Mouse (Mus musculus) intestine, embryonic 16.5 days (tissue): ENCODE measurements around the gene Fkbp2. TPM values are rescaled to one million over a fixed set of nuclear protein-coding genes. Genes with fewer than 3 reads are reported as not detected.
"Not testable (repeated sequence)": the region's sequence is repeated elsewhere in the genome, so short reads cannot be mapped to it uniquely, and the experiment has no call there.

ENCODE experiments used
- ATAC-seq: fragments of 200-750 bp; cut with Nextera tagmentation; 2 replicates; pipeline ENCODE4 v1.8.0; 2017; ENCODE audit warnings: moderate TSS enrichment, moderate library complexity
- H3K27ac ChIP-seq: fragments of 300-500 bp; sonication (generic); 2 replicates; pipeline ENCODE4 v1.5.1; 2014; ENCODE audit warnings: mild to moderate bottlenecking, low read length
- H3K27me3 ChIP-seq: fragments of 300-500 bp; sonication (generic); replicated peaks from 2 replicates; pipeline ENCODE4 v1.6.1; 2014; ENCODE audit warnings: low read length, control low read depth, mixed read lengths; ENCODE audit not compliant: control insufficient read depth, insufficient read depth
- H3K36me3 ChIP-seq: fragments of 300-500 bp; sonication (generic); 2 replicates; pipeline ENCODE4 v1.6.1; 2014; ENCODE audit warnings: low read length, control low read depth; ENCODE audit not compliant: control insufficient read depth, insufficient read depth
- H3K4me1 ChIP-seq: fragments of 300-500 bp; sonication (generic); 2 replicates; pipeline ENCODE4 v1.6.1; 2014; ENCODE audit warnings: low read length, control low read depth, mixed read lengths; ENCODE audit not compliant: control insufficient read depth, insufficient read depth
- H3K4me2 ChIP-seq: fragments of 300-500 bp; sonication (generic); 2 replicates; pipeline ENCODE4 v1.6.1; 2014; ENCODE audit warnings: low read depth, low read length, control low read depth
- H3K4me3 ChIP-seq: fragments of 300-500 bp; sonication (generic); 2 replicates; pipeline ENCODE4 v1.5.1; 2014; ENCODE audit warnings: mild to moderate bottlenecking, low read length
- H3K9ac ChIP-seq: fragments of 300-500 bp; sonication (generic); 2 replicates; pipeline ENCODE4 v1.6.1; 2014; ENCODE audit warnings: low read depth, low read length
- H3K9me3 ChIP-seq: fragments of 300-500 bp; sonication (generic); 2 replicates; pipeline ENCODE4 v1.6.1; 2016; ENCODE audit warnings: low read length, control low read depth; ENCODE audit not compliant: control insufficient read depth
- WGBS: fragments of 180-500 bp; shearing (Covaris S2); extraction: QIAGEN DNeasy Blood & Tissue Kit; methylation state at CpG from one replicate; pipeline ENCODE4 v1.1.7; 2014; 5-methylcytosine and 5-hydroxymethylcytosine counted together
- polyA plus RNA-seq: library from polyadenylated mRNA; unstranded; fragments of >200 nt; fragmentation: Nextera tagmentation; extraction: Ambion mirVana; gene quantifications from 2 replicates; pipeline ENCODE4 v1.2.1, GENCODE M21; 2015

Fkbp2 gene
- polyA plus RNA-seq, 1 experiment from 2014 or later, result 195 TPM

GRCm38 (mm10) chr19:6993011-6993770 lies 12.9 kb upstream of the Fkbp2 start:
- no peaks in the 10 kb centered on the region for H3K9me3 ChIP-seq
- peak overlapping the region; percentile 83 for H3K4me2 ChIP-seq
- H3K27ac ChIP-seq, result peak overlapping the region; percentile 67
- H3K27me3 ChIP-seq, result no peaks in the 10 kb centered on the region
- 61% methylated on average over 14 of the region's 14 CpGs for WGBS
- H3K4me3 ChIP-seq, result peak overlapping the region; percentile 71
- peaks cover 37% of the 10 kb centered on the region for H3K4me1 ChIP-seq
- peak; percentile 2 for ATAC-seq
- peak overlapping the region; percentile 66 for H3K9ac ChIP-seq
- no peaks in the 10 kb centered on the region; the same call in 1 of the 2 replicates for H3K36me3 ChIP-seq

- peak within 1 kb of the TSS; percentile 83 for H3K4me2 ChIP-seq
- H3K9ac ChIP-seq, result peak within 1 kb of the TSS; percentile 80
- peak within 1 kb of the TSS; percentile 71 for H3K4me3 ChIP-seq
- H3K9me3 ChIP-seq, result no peaks in the 10 kb centered on the region
- H3K27ac ChIP-seq, result peak within 1 kb of the TSS; percentile 67
- H3K4me1 ChIP-seq, result peaks cover 38% of the 10 kb centered on the region
- 1% methylated on average over 37 of the region's 37 CpGs for WGBS
- H3K36me3 ChIP-seq, result no peaks in the 10 kb centered on the region
- H3K27me3 ChIP-seq, result no peaks in the 10 kb centered on the region
- peak; percentile 91 for ATAC-seq
These were observed 11.9 kb upstream of the Fkbp2 start, which contains the start of gene Dnajc4 for GRCm38 (mm10) chr19:6992011-6992858. Gene Dnajc4 (minus strand): TSS chr19:6992572.

- H3K4me2 ChIP-seq, H3K36me3 ChIP-seq, H3K27me3 ChIP-seq, H3K9me3 ChIP-seq, H3K9ac ChIP-seq, ATAC-seq, H3K4me3 ChIP-seq, H3K27ac ChIP-seq: not testable (repeated sequence)
- 91% methylated on average over 6 of the region's 6 CpGs for WGBS
- H3K4me1 ChIP-seq, result peaks cover 34% of the 10 kb centered on the region
These were observed 10.9 kb upstream of the Fkbp2 start for GRCm38 (mm10) chr19:6991166-6991565.

- Histone ChIP-seq H3K4me2 (no peak overlapping the region), H3K9ac (no peak overlapping the region), H3K36me3 (no peaks in the 10 kb centered on the region), H3K27ac (no peak overlapping the region), H3K4me3 (no peak overlapping the region), H3K27me3 (no peaks in the 10 kb centered on the region), H3K4me1 (peaks cover 38% of the 10 kb centered on the region), H3K9me3 (no peaks in the 10 kb centered on the region)
- no peak for ATAC-seq
- 87% methylated on average over 6 of the region's 6 CpGs for WGBS
These were observed 10.4 kb upstream of the Fkbp2 start for GRCm38 (mm10) chr19:6990712-6991111.

- no peak overlapping the region for H3K27ac ChIP-seq
- no peak overlapping the region for H3K9ac ChIP-seq
- peaks cover 29% of the 10 kb centered on the region for H3K4me1 ChIP-seq
- H3K36me3 ChIP-seq, result no peaks in the 10 kb centered on the region; the same call in 1 of the 2 replicates
- WGBS, result 88% methylated on average over 8 of the region's 8 CpGs
- no peaks in the 10 kb centered on the region for H3K27me3 ChIP-seq
- no peak overlapping the region for H3K4me3 ChIP-seq
- ATAC-seq, result no peak
- H3K4me2 ChIP-seq, result no peak overlapping the region
- H3K9me3 ChIP-seq, result no peaks in the 10 kb centered on the region
These were observed 8.9 kb upstream of the Fkbp2 start for GRCm38 (mm10) chr19:6989251-6989650.

GRCm38 (mm10) chr19:6987904-6988285 lies 7.6 kb upstream of the Fkbp2 start:
- peak overlapping the region; percentile 95 for H3K9ac ChIP-seq
- peaks cover under 1% of the 10 kb centered on the region; the same call in 1 of the 2 replicates for H3K36me3 ChIP-seq
- 0 out of 2 replicates have a peak, but pooled peaks have one; percentile 1 for ATAC-seq
- peak overlapping the region; percentile 87 for H3K4me3 ChIP-seq
- WGBS, result 5% methylated on average over 8 of the region's 8 CpGs
- H3K4me1 ChIP-seq, result peaks cover 22% of the 10 kb centered on the region
- no peaks in the 10 kb centered on the region for H3K27me3 ChIP-seq
- peak overlapping the region; percentile 76 for H3K4me2 ChIP-seq
- peak overlapping the region; percentile 91 for H3K27ac ChIP-seq
- no peaks in the 10 kb centered on the region for H3K9me3 ChIP-seq

- Histone ChIP-seq H3K9me3 (no peaks in the 10 kb centered on the region), H3K4me2 (peak within 1 kb of the TSS; percentile 76), H3K36me3 (peaks cover 2% of the 10 kb centered on the region; the same call in 1 of the 2 replicates), H3K4me3 (peak within 1 kb of the TSS; percentile 87), H3K27me3 (no peaks in the 10 kb centered on the region), H3K9ac (peak within 1 kb of the TSS; percentile 95), H3K27ac (peak within 1 kb of the TSS; percentile 91), H3K4me1 (peaks cover 20% of the 10 kb centered on the region)
- WGBS, result under 1% methylated on average over 68 of the region's 85 CpGs
- peak; percentile 72 for ATAC-seq
These were observed 7.0 kb upstream of the Fkbp2 start, which contains the start of gene Vegfb for GRCm38 (mm10) chr19:6987061-6987903. Gene Vegfb (minus strand): TSS chr19:6987651.

GRCm38 (mm10) chr19:6985951-6986708 lies 5.8 kb upstream of the Fkbp2 start:
- no peaks in the 10 kb centered on the region for H3K9me3 ChIP-seq
- no peaks in the 10 kb centered on the region for H3K27me3 ChIP-seq
- peaks cover 2% of the 10 kb centered on the region; the same call in 1 of the 2 replicates for H3K36me3 ChIP-seq
- peak overlapping the region; percentile 87 for H3K4me3 ChIP-seq
- H3K4me2 ChIP-seq, result peak overlapping the region; percentile 76
- 75% methylated on average over 10 of the region's 10 CpGs for WGBS
- peak overlapping the region; percentile 95 for H3K9ac ChIP-seq
- H3K4me1 ChIP-seq, result peaks cover 24% of the 10 kb centered on the region
- H3K27ac ChIP-seq, result peak overlapping the region; percentile 91
- ATAC-seq, result no peak
